Mouse (Mus musculus) testis, postnatal 14 days (tissue): ENCODE measurements around the gene Mmp19.
"Not testable (repeated sequence)": the region's sequence is repeated elsewhere in the genome, so short reads cannot be mapped to it uniquely, and the experiment has no call there.

ENCODE experiments used
- DNase-seq: peaks from one replicate; pipeline ENCODE4 v3.0.0; 2021; ENCODE audit warnings: low spot score

The Mmp19 gene

DNA sequence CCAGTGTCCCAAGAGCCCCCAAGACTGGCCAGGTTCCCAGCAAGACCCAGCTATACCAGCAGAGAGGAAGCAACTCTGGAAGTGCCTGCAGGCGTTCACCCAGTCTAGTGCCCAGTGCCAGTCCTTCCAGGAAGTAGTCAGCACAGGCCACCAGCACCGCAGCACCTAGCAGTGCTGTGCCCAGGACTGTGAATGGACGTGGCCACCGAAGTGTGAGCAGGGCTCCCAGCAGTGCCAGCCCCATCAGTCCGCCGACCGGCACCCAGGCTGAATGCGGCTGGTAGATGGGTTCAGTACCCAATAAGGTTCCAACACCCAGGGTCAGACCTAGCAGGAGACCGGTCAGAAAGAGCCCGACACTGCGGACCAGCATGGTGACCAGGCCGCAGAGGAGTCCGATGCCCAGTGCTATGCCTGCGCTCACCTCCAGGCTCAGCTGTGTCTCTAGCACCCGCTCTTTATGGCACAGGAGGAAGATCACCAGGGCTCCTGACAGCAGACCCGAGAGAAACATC, 11.3 kb downstream of the Mmp19 start:
- no peak for DNase-seq

DNA sequence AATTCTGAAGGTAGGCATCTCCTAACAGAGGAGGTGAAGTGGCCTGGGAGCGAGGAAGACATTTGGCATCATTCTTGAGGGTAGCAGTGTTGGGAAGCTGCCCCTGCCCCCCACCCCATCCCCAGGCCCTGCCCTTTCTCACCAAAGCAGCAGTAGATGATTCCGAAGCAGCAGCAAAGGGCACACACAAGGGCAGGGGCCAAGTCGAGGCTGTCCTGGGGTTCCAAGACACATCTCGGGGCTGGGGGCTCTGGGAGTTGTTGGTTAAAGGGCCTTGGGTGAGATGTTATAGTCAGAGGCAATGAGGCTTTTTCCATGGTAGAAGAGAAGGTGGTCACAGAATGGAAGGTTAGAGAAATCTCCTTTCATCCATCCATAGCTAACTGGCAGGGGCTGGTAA, 12.2 kb downstream of the Mmp19 start:
- DNase-seq = no peak

DNA sequence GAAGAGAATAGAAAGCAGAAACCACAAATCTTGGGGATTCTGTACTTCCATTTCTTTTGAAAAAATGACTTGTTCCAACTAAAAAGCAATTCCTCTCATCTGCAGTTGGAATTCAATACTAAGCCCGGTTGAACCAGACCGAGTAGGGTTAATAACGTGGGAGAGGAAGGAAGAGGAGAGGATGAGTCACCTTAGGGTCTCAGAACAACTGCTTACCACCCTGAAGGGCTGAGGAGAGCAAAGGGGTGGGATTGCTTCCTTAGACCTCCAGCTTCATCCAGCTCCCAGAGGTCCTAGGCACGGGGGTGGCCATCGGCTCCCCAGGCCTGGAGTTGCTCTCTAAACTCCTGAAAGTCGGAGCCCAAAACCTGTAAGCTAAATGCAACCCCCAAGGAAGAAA, 12.7 kb downstream of the Mmp19 start:
- no peak for DNase-seq

DNA sequence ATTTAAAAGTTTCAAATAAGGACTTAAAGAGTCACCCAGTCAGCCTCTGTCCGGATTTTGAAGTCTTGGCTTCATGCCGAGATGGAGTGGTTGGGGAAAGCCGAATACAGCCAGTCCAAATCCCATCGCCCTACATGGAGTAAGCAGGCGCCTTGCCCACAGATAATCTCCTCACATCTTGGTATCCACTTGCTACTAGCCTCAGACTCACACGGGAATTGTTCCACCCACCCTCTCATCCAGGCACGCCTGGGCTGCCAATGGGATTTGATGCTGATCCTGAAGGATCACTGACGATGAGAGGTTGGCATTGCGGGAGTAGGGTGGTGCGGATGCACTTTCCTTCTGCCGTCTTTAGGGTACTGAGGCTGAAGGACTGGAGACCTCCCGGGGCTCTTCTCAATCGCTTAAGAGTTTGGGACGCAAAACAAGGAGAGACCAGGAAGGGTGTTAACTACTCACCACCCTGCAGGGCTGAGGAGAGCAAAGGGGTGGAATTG, 13.1 kb downstream of the Mmp19 start, which contains the start of gene Dnajc14:
TSS of gene Dnajc14 (plus strand) at position 292 of the 500 bp plus-strand sequence.
- DNase-seq = peak; percentile 50

DNA sequence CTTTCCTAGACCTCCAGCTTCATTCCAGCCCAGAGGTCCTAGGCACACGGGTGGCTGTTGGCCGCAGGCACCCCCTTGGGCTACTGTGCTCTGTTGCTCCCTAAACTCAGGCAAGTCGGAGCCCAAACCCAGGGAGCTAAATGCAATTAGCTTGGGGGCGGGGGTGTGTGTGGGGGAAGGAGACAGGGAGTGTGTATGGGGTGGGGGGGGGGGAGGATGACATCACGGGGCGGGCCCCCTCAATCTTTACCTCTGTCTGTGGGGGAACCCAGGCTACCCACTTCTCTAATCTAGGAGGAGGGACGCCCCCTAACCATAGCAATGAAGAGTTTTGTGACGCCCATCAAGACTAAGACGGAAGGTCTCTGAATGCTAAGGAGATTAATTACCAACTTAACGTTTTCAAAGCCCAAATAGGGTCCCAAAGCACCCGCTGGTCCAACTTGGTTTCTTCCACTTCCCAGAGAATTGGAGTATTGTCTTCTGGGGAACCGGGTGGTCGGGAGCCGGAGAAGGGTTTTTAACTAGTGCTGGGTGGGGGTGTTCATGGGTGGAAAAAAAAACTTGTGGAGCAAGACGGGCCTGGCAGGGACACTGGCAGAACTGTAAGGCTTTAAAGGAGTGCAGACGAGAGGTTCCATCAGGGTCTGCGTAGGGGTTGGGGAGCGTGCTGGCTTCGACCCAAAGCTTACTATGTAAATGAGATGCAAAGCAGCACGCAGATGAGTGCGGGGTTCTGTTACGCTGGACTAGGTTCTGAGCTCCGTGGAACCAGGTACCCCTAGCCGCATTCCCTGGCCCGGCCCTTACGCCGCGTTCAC, 13.8 kb downstream of the Mmp19 start, which contains the start of gene Tmem198b:
TSS of gene Tmem198b (minus strand) at position 100 of the 821 bp plus-strand sequence.
- DNase-seq = peak; percentile 74

DNA sequence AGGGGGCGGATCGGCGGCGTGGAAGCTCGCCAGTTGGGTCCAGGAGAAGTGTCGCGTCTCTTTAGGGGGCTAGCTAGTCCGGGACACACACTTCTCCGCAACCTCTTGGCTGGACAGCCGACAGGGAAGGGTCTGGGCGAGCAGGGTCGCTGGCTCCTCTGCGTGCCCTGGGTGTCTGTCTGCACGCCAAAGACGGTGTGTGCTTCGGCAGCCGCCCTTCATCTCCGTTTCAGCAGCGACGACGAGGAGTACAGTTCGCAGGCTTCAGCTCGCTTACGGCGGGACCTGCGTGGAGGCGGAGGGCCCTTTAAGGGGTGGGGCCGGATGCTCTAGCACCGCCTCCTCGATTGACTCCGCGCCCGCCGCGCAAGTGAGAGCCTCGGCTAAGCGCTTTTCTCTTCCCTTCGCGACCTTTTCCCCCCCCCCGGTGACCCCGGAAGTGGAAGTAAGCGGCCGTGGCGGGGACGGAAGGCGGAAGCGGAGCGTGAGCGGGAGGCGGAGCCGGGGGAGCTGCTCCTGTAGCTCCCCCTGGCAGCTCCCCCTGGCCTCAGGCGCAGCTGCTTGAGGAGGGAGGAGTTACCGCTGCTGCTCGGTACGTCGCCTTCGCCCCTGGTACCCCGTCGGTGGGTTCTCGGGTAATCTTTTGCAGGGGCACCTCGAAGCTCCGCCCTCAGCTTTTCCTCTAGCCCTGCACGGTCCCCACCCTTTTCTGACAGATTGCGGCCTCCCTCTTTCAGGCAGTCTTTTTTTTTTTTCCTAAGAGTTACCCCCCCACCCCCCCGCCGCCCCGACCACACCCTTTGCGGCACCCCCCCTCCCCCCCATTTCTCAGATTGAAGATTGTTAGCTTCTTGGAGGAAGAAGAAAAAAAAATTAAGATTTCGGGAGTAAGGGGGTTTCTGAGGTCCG, 14.6 kb downstream of the Mmp19 start:
- peak; percentile 94 for DNase-seq

DNA sequence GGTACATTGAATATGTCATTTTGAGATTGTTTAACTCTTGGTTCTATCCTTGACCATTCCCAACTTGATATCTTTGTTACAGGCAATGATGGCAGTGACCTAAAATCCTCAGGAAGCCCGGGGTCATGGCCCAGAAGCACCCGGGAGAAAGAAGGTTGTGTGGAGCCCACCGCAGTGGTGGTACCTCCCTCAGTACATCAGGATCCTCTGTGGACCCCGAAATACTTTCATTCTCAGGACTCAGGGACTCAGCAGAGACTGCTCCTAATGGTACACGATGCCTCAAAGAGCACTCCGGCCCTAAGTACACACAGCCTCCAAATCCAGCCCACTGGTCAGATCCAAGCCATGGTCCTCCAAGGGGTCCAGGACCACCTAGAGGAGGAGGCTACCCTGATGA, 15.4 kb downstream of the Mmp19 start:
- no peak for DNase-seq

DNA sequence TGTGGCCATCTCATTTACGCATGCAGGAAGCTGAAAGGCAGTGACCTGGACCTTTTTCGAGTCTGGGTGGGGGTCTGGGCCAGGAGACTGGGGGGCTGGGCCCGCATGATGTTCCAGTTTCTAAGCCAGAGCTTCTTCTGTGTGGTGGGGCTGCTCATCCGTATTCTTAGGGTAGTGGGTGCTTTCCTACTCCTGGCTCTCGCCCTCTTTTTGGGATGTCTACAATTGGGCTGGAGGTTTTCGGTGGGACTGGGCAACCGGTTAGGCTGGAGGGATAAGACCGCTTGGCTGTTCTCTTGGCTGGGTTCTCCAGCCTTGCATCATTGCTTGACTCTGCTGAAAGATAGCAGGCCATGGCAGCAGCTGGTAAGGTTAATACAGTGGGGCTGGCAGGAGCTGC, 16.3 kb downstream of the Mmp19 start:
- DNase-seq = no peak

DNA sequence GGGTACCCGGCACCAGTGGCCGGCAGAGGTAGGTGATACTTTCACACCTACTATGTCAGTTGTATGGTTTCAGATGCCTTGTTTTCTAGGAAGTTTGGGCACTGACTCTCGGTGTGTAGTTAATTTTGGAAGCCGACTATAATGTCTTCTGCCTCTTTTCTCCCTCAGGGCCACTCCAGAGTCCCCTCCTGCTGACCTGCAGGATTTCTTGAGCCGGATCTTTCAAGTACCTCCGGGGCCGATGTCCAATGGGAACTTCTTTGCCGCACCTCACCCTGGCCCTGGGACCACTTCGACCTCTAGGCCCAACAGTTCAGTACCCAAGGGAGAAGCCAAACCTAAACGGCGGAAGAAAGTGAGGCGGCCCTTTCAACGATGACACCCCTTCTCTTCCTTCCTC, 26.3 kb downstream of the Mmp19 start, which contains the start of gene Sarnp:
TSS of gene Sarnp (plus strand) at position 301 of the 400 bp plus-strand sequence.
- DNase-seq = no peak

DNA sequence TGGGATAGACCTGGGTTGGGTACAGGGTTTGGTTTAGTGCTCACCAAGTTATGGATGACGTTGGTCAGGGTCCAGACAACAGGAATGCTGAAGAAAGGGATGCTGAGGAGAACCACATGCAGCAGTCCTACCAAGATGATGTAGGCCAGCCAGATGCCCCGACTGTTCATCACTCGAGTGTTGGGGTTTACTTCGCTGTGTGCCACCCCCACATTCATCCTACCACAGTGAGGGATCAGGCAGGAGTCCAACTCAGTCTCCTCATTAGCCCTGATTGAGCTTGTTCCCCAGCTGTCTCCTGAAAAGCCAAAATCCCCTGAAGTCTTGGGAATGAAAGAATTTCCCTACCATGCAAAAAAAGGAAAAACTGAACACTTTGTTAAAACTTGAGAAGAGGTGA, 29.5 kb downstream of the Mmp19 start:
- DNase-seq = no peak

DNA sequence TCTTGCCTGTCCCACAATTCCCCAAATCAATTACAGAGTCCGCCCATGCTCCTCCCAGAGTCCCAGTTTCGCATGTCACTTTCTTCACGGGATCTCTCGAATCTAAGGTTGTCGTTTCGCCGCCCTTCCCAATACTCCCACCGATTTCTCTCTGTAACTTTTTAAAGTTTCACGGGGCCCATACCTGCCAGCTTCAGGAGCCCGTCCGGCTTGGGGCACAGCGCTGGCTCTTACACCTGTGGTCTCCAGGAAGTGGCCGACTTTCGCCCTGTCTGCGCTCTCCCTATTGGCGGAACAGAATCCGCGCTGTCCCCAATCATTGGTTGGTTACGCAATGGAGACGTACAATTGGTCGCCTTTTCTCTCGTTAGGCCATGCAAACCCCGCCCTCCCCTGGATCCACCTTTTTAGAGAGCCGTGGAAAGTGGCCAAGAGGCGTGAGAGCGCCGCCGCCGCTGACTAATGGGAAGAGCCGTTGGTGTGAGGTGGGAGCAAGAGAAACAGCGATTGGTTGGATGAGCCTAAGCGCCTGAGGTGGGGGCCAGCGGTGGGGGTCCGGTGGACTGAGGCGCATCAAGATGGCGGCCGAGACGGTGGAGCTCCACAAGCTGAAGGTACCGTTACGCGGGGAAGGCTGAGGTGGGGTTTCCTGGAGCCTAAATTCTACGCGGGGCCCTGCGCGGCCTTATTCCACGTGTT, 30.8 kb downstream of the Mmp19 start, which contains the start of gene Ormdl2:
TSS of gene Ormdl2 (minus strand) at position 288 of the 699 bp plus-strand sequence.
- DNase-seq = peak; percentile 99

DNA sequence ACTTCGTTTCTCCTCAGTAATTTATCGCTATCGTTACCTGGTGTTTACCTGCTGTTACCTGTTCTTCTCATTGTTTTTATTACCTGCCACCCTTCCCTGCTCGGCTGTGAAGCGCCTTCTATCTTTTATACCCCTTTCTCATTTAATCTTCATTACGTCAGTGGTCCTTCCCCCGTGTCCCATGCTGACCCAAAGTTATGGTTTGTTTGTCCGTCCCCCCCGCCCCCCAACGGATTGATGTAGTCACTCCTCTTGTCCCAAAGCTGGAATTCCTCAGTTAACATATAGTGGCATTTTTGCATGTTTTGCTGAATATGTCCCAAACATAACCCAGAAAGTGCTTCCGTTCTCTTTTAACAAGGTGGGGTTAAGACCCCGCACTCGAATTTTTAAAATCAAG, 31.4 kb downstream of the Mmp19 start:
- no peak for DNase-seq

DNA sequence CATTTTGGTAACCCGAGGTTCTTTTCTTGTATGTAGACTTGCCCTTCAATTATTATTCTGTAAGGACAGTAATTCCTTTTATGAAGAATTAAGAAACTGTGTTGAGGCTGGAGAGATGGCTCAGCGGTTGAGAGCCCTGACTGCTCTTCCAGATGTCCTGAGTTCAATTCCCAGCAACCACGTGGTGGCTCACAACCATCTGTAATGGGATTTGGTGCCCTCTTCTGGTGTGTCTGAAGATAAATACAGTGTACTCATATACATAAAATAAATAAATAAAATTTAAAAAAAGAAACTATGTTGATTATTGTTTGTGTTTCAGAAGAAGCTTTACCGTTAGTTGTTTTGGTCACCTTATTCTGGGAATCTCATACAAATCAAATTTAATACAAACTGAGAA, 32.4 kb downstream of the Mmp19 start:
- DNase-seq = not testable (repeated sequence)

DNA sequence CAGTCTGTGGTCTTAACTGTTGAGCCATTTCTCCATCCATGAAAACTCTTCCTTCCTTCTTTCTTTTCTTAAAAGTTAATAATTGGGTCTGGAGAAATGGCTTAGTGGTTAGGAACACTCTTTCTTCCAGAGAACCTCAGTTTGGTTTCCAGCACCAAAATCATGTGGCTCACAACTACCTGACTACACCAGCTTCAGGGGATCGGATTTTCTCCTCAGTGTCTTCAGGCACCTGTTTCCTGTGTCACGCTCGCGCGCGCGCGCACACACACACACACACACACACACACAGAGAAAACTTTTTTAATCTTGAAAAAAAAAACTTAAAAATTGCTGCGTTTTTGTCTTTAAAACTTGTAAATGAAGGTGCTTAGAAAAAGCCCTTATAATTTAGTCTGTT, 33.1 kb downstream of the Mmp19 start:
- DNase-seq = no peak

DNA sequence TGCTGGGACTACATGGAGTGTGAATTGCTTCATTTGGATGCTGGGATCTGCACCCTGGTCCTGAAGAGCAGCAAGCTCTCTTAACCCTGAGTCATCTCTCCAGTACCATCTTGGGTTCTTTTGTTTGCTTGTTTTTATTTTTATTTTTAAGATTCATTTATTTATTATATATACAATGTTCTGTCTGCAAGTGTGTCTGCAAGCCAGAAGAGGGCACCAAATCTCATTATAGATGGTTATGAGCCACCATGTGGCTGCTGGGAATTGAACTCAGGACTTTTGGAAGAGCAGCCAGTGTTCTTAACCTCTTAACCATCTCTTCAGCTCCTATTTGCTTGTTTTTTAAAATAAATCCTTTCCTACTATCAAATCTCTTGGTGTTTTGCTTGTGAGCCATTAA, 46.7 kb downstream of the Mmp19 start:
- DNase-seq = no peak

DNA sequence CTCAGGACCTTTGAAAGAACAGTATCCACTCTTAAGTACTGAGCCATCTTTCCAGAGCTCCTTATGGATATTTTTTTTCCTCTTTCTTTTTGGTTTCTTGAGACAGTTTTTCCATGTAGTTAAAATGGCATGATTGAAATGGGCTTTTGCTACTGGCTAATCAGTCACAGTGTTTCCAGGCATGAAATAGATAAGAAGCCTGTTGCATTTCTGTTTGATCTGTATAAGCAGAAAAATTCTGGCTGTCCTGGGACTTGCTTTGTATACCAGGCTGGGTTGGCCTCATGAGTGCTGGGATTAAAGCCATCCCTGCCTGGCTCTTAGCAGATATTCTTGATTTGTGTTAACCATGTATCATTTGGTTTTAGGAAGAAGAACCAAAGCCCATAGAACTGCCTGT, 48.7 kb downstream of the Mmp19 start:
- no peak for DNase-seq

DNA sequence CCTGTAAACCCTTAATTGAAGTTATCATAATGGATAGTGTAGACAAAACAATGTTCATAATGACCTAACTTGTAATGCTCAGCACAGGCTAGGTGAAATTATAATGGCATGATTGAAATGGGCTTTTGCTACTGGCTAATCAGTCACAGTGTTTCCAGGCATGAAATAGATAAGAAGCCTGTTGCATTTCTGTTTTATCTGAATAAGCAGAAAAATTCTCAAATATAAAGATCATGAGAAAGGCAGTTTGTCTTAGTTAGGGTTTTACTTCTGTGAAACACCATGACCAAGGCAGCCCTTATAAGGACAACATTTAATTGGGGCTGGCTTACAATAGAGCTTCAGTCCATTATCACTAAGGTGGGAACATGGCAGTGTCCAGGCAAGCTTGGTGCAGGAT, 49.9 kb downstream of the Mmp19 start:
- no peak for DNase-seq

DNA sequence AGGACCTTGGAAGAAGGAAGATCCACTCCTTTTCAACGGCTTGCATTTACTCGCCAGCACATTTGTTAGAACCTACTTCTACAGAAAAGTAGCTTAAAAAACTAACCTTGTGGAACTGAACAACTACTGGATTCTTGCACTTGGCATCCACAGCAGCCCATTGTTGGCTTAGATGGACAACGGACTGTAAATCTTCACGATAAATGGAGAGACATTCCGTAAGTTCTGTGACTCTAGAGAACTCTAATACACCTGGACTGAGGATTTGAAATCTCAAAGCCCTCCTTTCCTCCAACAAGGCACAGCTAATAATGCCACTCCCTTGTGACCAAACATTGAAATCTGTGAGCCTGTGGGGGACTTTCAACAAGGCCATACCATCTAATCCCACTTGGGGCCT, 52.5 kb downstream of the Mmp19 start:
- DNase-seq = no peak

DNA sequence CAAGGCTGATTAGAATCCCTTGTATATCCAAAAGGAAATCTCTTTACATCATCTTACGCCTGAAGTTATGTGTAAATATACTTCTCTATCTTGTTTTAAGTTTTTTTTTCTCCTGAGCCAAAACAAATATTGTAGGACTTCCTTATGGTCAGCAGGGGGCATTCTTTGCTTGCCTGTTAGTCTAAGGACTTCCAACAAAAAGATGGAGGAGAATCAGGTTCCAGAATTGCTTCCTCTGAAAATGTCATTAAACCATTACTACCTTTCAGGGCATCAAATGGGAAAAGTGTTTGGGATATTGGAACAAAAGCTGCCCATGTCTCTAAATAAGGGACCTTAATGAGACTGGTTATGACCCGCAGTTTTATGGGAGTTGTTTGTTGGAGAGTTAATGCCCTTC, 54.8 kb downstream of the Mmp19 start:
- DNase-seq = no peak

DNA sequence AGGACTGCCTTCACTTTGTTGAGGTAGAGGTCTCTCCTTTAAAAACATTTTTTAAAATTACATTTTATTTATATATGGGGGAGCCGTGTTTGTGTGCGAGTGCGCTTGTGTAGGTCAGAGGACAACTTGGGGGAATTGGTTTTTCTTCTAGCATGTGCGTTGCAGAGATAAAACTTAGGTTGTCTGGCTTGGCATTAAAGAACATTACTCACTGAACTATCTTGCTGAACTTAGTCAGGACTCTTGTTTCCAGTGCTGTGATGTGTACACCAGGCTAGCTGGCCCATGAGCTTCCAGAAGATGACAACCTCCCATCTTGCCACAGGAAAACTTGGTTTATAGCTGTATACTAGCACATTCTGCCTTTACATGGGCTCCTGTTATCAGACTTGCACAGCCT, 56.0 kb downstream of the Mmp19 start:
- DNase-seq = no peak

DNA sequence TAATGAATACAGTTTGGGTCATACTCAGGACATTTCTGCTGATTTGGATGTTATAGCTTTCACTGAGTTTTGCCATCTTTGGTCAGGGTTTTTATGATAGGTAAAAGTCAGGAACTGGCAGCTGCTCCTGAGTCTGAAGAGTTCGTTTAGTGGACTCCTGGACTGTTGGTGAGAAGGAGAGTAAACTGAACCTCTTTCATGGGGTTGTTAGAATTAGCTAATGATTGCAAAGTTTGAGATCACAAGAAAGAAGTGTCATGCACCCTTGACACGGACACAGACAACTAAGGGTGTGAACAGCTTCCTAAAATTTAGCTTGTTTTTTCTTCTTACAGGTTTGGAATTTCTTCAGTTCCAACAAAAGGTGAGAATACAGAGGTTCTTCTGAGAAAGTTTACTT, 57.7 kb downstream of the Mmp19 start:
- no peak for DNase-seq

DNA sequence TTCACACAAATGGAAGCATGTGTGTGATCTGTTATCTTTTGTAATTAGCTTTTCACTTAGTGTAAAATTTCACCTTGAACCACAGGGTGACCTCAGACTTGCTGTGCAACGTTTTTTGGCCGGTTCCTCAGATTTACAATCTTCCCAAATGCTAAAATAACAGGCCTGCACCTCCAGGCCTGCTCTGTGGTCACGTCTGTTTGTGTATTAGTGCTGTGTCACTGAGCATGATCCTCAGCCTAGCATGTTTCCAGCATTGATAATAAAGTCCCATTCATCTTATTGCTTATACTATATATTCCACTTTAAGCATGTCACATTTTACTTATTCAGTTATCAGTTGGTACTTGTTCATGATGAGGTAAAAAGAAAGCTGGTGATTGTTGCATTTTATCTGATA, 59.6 kb downstream of the Mmp19 start:
- DNase-seq = no peak
